Mouse (Mus musculus): Measurements from ENCODE around the gene Olfr558.

Gene Olfr558

GRCm38 (mm10) chr7:102701915-102702314 is at the start of gene Olfr558:
Gene Olfr558, plus strand, starts transcription at chr7:102702215.
- no peak for DNase-seq

GRCm38 (mm10) chr7:102658523-102658922 is 43.5 kb upstream of the Olfr558 start, which contains the start of gene Olfr555:
Gene Olfr555, plus strand, starts transcription at chr7:102658823.
- no peak for DNase-seq

DNA sequence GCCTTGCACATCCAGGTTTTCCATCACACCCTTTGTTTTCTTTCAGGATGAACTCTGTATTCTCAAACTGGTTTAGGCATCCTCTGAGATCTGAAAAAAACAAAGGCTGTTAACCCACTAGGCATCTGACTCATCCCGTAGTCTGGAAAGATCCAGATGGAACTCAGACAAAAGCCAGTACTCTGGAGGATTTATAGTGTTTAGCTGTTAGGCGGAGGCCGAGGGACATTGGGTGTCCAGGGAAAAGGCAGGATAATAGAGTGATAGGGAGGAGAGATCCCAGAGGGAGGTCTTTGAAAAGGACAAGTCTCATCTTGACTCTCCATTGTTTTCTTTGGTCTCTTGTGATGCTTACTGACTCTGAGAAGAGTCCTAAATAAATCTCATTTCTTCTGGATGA is 37.4 kb upstream of the Olfr558 start, which contains the start of gene Olfr556:
Olfr556 (plus strand) TSS at position 301 of the 400 bp plus-strand sequence.
- no peak for DNase-seq

GRCm38 (mm10) chr7:102665378-102665777 is 36.6 kb upstream of the Olfr558 start:
- no peak for DNase-seq

- DNase-seq: no peak
These were observed 25.8 kb upstream of the Olfr558 start for GRCm38 (mm10) chr7:102676225-102676624.

DNA sequence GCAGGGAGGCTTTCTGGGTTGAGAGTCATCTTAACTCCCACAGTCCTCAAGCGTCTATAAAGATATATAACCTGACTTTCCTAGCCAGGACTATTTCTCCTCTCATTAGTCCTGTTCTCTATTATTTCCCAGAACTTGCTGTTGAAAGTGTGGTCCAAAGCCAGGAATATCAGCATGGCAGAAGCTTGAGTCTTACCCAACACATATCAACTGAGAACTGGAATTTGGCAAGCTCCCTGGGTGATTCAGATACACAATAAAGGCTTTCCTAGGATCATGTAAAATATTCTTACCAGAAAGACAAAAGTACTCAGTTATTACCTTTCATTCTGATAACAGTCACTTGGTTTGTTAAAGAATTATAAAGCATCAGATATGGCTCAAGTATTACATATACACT is 20.1 kb upstream of the Olfr558 start:
- DNase-seq: no peak

DNA sequence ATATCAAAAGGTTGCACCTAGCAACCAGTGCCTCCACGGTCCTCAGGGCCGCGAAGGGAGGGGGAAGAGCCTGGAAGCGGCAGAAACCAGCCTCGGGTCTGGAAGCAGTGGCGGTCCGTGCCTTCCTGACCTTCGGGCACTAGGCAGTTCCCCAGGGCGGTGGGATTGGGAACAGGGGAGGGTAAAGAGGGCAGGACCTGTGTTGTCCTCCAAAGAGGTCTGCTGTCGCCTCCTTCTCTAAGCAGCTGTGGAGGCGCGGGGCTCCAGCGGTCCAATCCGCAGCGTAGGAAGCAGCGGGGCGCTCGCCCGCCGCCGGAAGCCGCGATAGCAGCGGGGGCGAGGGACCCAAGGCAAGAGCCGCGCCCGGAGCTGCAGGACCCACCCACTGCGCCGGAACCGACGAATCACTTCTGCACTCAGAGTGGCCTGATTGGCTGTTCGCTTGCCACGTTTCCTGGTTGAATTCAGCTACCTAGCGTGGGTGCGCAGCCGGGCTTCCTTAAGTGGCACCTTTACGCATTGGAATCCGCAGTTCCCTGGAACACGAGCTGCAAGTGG is 15.0 kb upstream of the Olfr558 start, which contains the start of gene Trim68:
Trim68 (minus strand) TSS at position 384 of the 558 bp plus-strand sequence.
- peak; percentile 97 for DNase-seq

GRCm38 (mm10) chr7:102695358-102696125 is 6.5 kb upstream of the Olfr558 start, which contains the start of gene Olfr557:
Gene Olfr557, plus strand, starts transcription at chr7:102695910.
- DNase-seq: peak; percentile 24

GRCm38 (mm10) chr7:102698461-102698860 is 3.6 kb upstream of the Olfr558 start:
- no peak for DNase-seq

DNA sequence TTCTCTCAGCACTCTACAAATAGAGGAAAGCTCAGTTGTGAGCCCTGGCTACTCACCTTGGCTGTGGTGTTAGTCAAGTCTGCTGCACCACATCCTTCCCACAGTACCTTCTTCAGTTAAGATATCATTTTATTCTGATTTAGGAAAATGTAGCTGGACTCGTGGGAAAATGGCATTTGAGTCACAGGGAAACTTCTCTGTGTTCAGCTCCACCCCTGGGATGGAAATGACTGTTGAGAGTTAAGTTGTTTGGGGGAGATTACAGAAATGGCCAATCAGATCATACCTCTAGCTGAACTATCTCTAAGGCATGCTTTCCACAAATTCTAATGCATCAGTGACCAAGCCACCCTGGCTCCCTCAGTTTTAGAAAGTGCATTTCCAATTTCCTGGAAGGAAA is 17.0 kb downstream of the Olfr558 start, which contains the start of gene Olfr33:
Olfr33 (minus strand) TSS at position 101 of the 400 bp plus-strand sequence.
- DNase-seq: no peak

DNA sequence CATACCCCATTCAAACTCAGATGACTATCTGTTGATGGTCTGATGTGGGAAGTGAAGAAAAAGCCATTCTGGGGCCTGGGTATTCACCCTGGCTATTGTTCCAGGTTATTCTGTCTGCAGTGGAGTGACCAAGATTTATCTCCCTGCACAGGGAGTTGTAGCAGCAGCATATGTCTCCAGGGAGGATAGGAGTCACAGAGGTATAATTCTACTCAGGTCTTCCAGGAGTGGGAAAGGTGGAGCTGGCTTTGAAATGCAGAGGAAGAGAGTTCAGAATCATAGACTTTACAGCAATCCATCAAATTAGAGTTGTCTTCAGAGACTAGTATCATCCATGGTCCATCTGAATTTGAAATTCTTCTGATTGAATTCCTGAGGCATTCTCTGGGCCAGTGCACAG is 25.4 kb downstream of the Olfr558 start, which contains the start of gene Olfr559:
Olfr559 (minus strand) TSS at position 101 of the 400 bp plus-strand sequence.
- no peak for DNase-seq

DNA sequence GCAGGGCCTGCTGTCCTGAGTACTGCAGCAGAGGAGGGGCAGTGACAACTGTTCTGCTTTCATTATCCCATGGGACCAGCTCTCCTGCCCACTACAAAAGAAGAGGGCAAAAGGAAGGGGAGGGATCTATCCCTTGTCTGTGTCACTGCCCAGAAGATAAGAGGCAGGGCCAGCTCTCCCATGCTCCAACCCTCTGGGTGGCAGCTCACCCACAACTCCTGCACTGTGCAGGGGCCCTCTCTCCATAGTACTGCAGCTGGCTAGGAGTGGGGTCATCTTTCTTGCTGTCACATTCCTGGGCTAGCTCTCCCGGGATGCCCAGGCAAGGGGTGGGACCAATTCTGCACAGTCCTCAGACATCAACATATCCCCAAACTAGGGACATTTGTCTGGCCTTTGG is 31.8 kb downstream of the Olfr558 start:
- no peak for DNase-seq

- no peak for DNase-seq
These were observed 35.7 kb downstream of the Olfr558 start for GRCm38 (mm10) chr7:102737705-102738104.

GRCm38 (mm10) chr7:102752086-102752485 is 50.1 kb downstream of the Olfr558 start:
- peak; percentile 0 for DNase-seq

- DNase-seq: no peak
These were observed 57.3 kb downstream of the Olfr558 start, which contains the start of the genes Olfr560 and Olfr78 for GRCm38 (mm10) chr7:102759266-102759665. Gene Olfr560, minus strand, starts transcription at chr7:102759366. Gene Olfr78, minus strand, starts transcription at chr7:102759471.

Measured in lung, postnatal 36 days (tissue).